Mouse (Mus musculus) heart, postnatal 0 days (tissue): ENCODE measurements around the gene Nol8. TPM values are rescaled to one million over a fixed set of nuclear protein-coding genes. Genes with fewer than 3 reads are reported as not detected.
A peak's percentile ranks its signal among the peaks of the same experiment; 100 is the strongest.

ENCODE experiments used
- ATAC-seq: fragments of 200-750 bp; cut with Nextera tagmentation; 2 replicates; pipeline ENCODE4 v1.8.0; 2017; ENCODE audit warnings: low read depth, moderate number of reproducible peaks, moderate library complexity; ENCODE audit not compliant: insufficient read depth
- DNase-seq: peaks from one replicate; pipeline ENCODE4 v3.0.0-alpha.2; 2016; ENCODE audit warnings: low spot score
- H3K27ac ChIP-seq: fragments of 300-500 bp; sonication (generic); 2 replicates; pipeline ENCODE4 v1.5.1; 2014; ENCODE audit warnings: low read depth, mild to moderate bottlenecking
- H3K27me3 ChIP-seq: fragments of 300-500 bp; sonication (generic); 2 replicates; pipeline ENCODE4 v1.6.1; 2014; ENCODE audit warnings: low read length, mixed read lengths; ENCODE audit not compliant: control insufficient read depth, insufficient read depth
- H3K36me3 ChIP-seq: fragments of 300-500 bp; sonication (generic); replicated peaks from 2 replicates; pipeline ENCODE4 v1.6.1; 2014; ENCODE audit warnings: low read length, mixed read lengths; ENCODE audit not compliant: control insufficient read depth, insufficient read depth
- H3K4me1 ChIP-seq: fragments of 300-500 bp; sonication (generic); 2 replicates; pipeline ENCODE4 v1.6.1; 2014; ENCODE audit warnings: antibody characterized with exemption; ENCODE audit not compliant: control insufficient read depth, insufficient read depth
- H3K4me2 ChIP-seq: fragments of 300-500 bp; sonication (generic); 2 replicates; pipeline ENCODE4 v1.6.1; 2014; ENCODE audit warnings: low read depth, mild to moderate bottlenecking, low read length, moderate library complexity
- H3K4me3 ChIP-seq: fragments of 300-500 bp; sonication (generic); 2 replicates; pipeline ENCODE4 v1.5.1; 2014; ENCODE audit warnings: low read depth, low read length
- H3K9ac ChIP-seq: fragments of 300-500 bp; sonication (generic); replicated peaks from 2 replicates; pipeline ENCODE4 v1.6.1; 2014; ENCODE audit warnings: low read depth, low read length, mixed read lengths
- H3K9me3 ChIP-seq: fragments of 300-500 bp; sonication (generic); replicated peaks from 2 replicates; pipeline ENCODE4 v1.6.1; 2016; ENCODE audit warnings: low read length; ENCODE audit not compliant: control insufficient read depth
- CTCF ChIP-seq: IDR thresholded peaks from 2 replicates; pipeline ENCODE4 v1.5.1; 2016; ENCODE audit warnings: antibody characterized with exemption, control low read depth, low read depth
- EP300 ChIP-seq: IDR thresholded peaks from 2 replicates; pipeline ENCODE4 v1.6.1; 2016; ENCODE audit warnings: antibody characterized with exemption, low read depth
- WGBS: fragments of 180-500 bp; shearing (Covaris S2); extraction: QIAGEN DNeasy Blood & Tissue Kit; methylation state at CpG from one replicate; pipeline ENCODE4 v1.1.7; 2014; 5-methylcytosine and 5-hydroxymethylcytosine counted together
- polyA plus RNA-seq: library from polyadenylated mRNA; unstranded; fragments of >200 nt; fragmentation: Nextera tagmentation; extraction: Ambion mirVana; gene quantifications from 2 replicates; pipeline ENCODE4 v1.2.1, GENCODE M21; 2015
- total RNA-seq: library from RNA; depleted of rRNA; stranded (reverse); fragments of >200 nt; gene quantifications from 2 replicates; pipeline ENCODE4 v1.2.3, GENCODE M21; 2014; ENCODE audit warnings: low replicate concordance; rRNA removed

Nol8 gene
- total RNA-seq (3.1 and 6.0 TPM in 2 replicates), polyA plus RNA-seq (10.5 and 10.9 TPM in 2 replicates)

GRCm38 (mm10) chr13:49652481-49653179 lies at the start of gene Nol8, which contains the start of gene Cenpp:
Nol8 (plus strand) TSS chr13:49653078.
Cenpp (minus strand) TSS chr13:49652785.
- TF ChIP-seq CTCF (no peak), EP300 (no peak; the same call in 1 of the 2 replicates)
- peak; percentile 98 for DNase-seq
- peaks cover 14% of the 10 kb centered on the region for H3K36me3 ChIP-seq
- peak; percentile 99 for ATAC-seq
- under 1% methylated on average over 54 of the region's 68 CpGs for WGBS
- no peaks in the 10 kb centered on the region for H3K27me3 ChIP-seq
- H3K4me2 ChIP-seq, result peak within 1 kb of the TSS; percentile 98
- peaks cover 14% of the 10 kb centered on the region for H3K4me1 ChIP-seq
- no peaks in the 10 kb centered on the region for H3K9me3 ChIP-seq
- peak within 1 kb of the TSS; percentile 44 for H3K9ac ChIP-seq
- peak within 1 kb of the TSS; percentile 77 for H3K27ac ChIP-seq
- peak within 1 kb of the TSS; percentile 69 for H3K4me3 ChIP-seq

- ATAC-seq, result no peak
Measured at GRCm38 (mm10) chr13:49603603-49604002, 49.3 kb upstream of the Nol8 start.

GRCm38 (mm10) chr13:49607714-49608113 lies 45.2 kb upstream of the Nol8 start, which contains the start of gene Ogn:
Ogn (plus strand) TSS chr13:49608046.
- Histone ChIP-seq H3K27me3 (no peaks in the 10 kb centered on the region), H3K4me1 (peaks cover 5% of the 10 kb centered on the region; the same call in 1 of the 2 replicates), H3K9ac (no peak within 1 kb of the TSS), H3K36me3 (no peaks in the 10 kb centered on the region; the same call in 1 of the 2 replicates), H3K4me3 (peak within 1 kb of the TSS; percentile 20), H3K9me3 (no peaks in the 10 kb centered on the region), H3K27ac (peak within 1 kb of the TSS; percentile 46), H3K4me2 (peak within 1 kb of the TSS; percentile 47)
- TF ChIP-seq CTCF (no peak), EP300 (0 out of 2 replicates have a peak, but pooled peaks have one; percentile 36)
- WGBS, result 33% methylated on average over 4 of the region's 4 CpGs
- DNase-seq (peak; percentile 84), ATAC-seq (peak; percentile 93)

More at GRCm38 (mm10) chr13:49603603-49604002, 49.3 kb upstream of the Nol8 start:
- TF ChIP-seq EP300 (no peak), CTCF (no peak)
- Histone ChIP-seq H3K27ac (no peak overlapping the region), H3K9me3 (no peaks in the 10 kb centered on the region), H3K9ac (no peak overlapping the region), H3K4me3 (no peak overlapping the region), H3K4me1 (no peaks in the 10 kb centered on the region), H3K36me3 (no peaks in the 10 kb centered on the region), H3K4me2 (no peak overlapping the region), H3K27me3 (no peaks in the 10 kb centered on the region)
- no peak for DNase-seq

- 37% methylated on average over 4 of the region's 4 CpGs for WGBS
- Histone ChIP-seq H3K27ac (0 out of 2 replicates have a peak overlapping the region, but pooled peaks have one; percentile 46), H3K9ac (no peak overlapping the region; the same call in 1 of the 2 replicates)
Measured at GRCm38 (mm10) chr13:49608589-49609322, 44.1 kb upstream of the Nol8 start.

GRCm38 (mm10) chr13:49617021-49617420 lies 35.9 kb upstream of the Nol8 start:
- Histone ChIP-seq H3K36me3 (peaks cover 11% of the 10 kb centered on the region; the same call in 1 of the 2 replicates), H3K9ac (no peak overlapping the region), H3K4me3 (no peak overlapping the region), H3K27me3 (no peaks in the 10 kb centered on the region), H3K4me2 (no peak overlapping the region), H3K9me3 (no peaks in the 10 kb centered on the region), H3K4me1 (no peaks in the 10 kb centered on the region), H3K27ac (no peak overlapping the region)
- DNase-seq (no peak), ATAC-seq (no peak)
- WGBS, result 82% methylated on average over 3 of the region's 3 CpGs
- TF ChIP-seq CTCF (no peak), EP300 (no peak)

More at GRCm38 (mm10) chr13:49608589-49609322, 44.1 kb upstream of the Nol8 start:
- peak overlapping the region; percentile 47 for H3K4me2 ChIP-seq
- no peaks in the 10 kb centered on the region for H3K27me3 ChIP-seq
- peaks cover 5% of the 10 kb centered on the region; the same call in 1 of the 2 replicates for H3K4me1 ChIP-seq
- no peaks in the 10 kb centered on the region; the same call in 1 of the 2 replicates for H3K36me3 ChIP-seq
- H3K4me3 ChIP-seq, result peak overlapping the region; percentile 20
- no peaks in the 10 kb centered on the region for H3K9me3 ChIP-seq
- ATAC-seq, result no peak
- TF ChIP-seq EP300 (no peak), CTCF (no peak)
- no peak for DNase-seq
